Mouse (Mus musculus) retina, postnatal 1 day (tissue): ENCODE results near the gene Ppp1r8.
A peak's percentile ranks its signal among the peaks of the same experiment; 100 is the strongest.
"Not testable (repeated sequence)": the region's sequence is repeated elsewhere in the genome, so short reads cannot be mapped to it uniquely, and the experiment has no call there.

ENCODE experiments used
- DNase-seq: peaks from one replicate; pipeline ENCODE4 v3.0.0-alpha.2; 2012

Ppp1r8 gene

DNA sequence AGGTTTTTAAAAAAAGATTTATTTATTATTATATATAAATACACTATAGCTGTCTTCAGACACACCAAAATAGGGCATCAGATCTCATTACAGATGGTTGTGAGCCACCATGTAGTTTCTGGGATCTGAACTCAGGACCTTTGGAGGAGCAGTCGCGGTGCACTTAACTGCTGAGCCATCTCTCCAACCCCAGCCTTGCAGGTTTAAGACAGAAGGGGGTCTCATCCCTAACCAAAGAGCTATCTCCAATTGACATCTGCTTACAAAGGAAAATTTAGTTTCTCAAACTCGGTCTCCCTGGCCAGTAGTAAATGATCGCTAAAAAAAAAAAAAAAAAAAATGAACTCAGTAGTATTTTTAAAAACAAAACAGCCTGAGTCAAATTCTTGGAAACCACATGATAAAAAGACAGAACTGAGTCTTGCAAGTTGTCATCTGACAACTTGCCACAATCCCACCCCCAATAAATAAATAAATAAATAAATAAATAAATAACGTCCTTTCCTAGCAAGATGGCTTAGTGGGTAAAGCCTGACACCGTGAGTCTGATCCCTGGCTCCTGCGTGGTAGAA, 36.3 kb downstream of the Ppp1r8 start:
- DNase-seq, result no peak

GRCm38 (mm10) chr4:132805599-132806197, 37.3 kb downstream of the Ppp1r8 start:
- DNase-seq, result no peak

DNA sequence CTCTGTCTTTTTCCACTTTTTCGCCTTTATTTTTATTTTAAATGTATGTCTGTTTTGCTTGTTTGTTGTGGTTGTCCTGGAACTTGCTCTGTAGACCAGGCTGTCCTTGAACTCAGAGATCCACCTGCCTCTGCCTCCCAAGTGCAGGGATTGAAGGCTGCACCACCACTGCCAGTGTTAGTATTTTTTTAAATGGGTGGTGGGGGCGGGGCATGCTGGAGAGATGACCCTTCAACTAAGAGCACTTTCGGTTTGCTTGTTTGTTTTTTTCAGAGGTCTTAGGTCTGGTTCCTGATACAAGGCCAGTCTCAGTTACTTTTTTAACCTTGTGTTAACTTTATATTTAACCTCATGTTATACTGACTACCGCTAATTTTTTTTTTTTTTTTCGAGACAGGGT, 37.8 kb downstream of the Ppp1r8 start:
- DNase-seq, result no peak

DNA sequence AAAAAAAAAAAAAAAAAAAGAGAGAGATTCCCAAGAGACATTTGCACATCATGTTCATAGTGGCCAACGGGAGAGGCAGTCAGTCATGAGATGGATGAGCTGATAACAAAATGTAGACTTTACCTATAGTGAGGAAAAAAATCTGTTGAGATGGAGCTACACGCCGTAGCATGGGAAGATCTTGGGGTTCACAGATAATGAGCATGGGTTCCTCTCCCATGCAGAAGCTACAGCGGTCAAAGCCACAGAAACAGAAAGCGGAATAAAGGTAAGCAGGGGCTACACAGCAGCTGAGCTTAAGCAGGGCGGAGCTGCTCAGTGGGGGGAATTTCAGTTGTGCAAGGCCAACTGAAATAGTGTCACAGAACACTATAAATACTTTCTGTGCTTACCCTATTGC, 38.6 kb downstream of the Ppp1r8 start:
- DNase-seq, result no peak

- no peak for DNase-seq
Observed at GRCm38 (mm10) chr4:132803876-132804275, 39.1 kb downstream of the Ppp1r8 start.

- no peak for DNase-seq
Observed at GRCm38 (mm10) chr4:132803212-132803611, 39.8 kb downstream of the Ppp1r8 start.

DNA sequence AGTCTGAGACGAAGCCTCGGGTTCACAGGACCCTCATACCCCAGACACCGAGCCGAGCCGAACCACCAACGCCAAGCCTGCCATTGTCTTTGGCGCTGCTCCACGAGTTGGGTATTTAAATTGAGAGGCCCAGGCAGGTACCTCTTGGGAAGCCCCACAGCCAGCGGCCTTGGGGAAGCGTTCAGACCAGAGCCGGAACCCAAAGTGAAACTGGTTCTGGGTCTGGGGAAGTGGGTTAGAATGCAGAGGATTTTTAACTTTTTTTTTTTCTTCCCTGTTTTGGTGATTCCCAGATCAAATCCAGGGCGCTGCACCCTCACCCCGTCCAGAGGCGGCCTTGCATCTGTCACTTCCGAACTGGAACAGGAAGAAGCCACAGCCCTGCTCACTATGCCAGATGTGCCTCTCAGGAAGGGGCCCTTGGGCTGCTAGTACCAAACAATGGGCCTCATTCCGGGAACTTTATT, 40.8 kb downstream of the Ppp1r8 start:
- no peak for DNase-seq

GRCm38 (mm10) chr4:132801176-132802077, 41.5 kb downstream of the Ppp1r8 start:
- no peak for DNase-seq

DNA sequence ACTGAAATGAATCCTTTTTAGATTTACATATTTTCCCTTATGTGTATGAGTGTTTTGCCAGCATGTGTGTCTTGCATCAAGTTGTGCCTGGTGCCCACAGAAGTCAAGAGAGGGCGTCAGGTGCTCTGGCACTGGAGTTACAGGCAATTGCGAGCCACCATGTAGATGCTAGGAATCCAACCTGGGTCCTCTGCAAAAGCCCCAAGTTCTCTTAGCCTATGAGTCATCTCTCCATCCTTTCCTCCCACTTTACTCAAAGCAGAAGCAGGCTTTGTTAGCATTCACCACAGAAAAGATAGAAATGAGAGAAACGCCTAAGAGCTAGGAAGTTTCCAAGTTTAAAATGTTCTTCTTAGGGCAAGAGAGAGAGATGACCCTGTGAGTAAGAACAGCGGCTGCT, 43.1 kb downstream of the Ppp1r8 start:
- DNase-seq, result no peak

GRCm38 (mm10) chr4:132798666-132799065, 44.3 kb downstream of the Ppp1r8 start:
- not testable (repeated sequence) for DNase-seq

DNA sequence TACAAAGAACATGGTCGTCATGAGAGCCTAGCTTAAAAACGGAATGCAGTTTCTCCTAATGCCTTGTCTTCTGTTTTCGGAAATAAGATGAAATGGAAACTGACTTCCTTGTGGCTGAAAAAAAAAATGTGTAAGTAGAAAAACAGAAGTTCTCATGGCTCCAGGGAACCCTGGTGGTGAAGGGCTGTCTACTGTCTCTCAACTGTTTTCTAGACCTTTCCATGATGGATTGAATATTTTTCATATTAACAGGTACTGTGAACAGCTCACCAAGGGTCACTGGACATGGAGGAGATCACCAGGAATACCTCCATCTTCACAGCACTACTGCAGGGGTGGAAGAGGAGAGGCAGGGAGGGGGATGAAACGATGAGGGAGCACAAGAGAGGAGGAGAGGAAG, 44.9 kb downstream of the Ppp1r8 start:
- DNase-seq, result no peak

DNA sequence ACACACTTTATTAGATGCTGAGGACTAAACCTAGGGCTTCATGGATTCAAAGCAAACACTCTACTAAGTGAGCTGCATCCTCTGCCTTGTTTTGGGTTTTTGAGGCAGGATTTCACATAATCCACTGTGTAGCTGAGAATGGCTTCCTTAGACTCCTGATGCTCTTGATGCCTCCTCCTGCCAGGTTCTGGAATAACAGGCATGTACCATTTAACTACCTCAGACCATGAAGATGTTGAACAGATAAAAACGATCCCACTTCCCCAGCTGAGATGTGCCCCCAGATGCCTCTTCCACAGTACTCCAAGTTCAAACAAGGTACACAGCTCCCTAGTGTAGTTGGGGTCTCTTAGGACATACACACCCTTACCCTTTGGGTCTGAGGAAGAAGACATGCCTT, 45.5 kb downstream of the Ppp1r8 start:
- no peak for DNase-seq

DNA sequence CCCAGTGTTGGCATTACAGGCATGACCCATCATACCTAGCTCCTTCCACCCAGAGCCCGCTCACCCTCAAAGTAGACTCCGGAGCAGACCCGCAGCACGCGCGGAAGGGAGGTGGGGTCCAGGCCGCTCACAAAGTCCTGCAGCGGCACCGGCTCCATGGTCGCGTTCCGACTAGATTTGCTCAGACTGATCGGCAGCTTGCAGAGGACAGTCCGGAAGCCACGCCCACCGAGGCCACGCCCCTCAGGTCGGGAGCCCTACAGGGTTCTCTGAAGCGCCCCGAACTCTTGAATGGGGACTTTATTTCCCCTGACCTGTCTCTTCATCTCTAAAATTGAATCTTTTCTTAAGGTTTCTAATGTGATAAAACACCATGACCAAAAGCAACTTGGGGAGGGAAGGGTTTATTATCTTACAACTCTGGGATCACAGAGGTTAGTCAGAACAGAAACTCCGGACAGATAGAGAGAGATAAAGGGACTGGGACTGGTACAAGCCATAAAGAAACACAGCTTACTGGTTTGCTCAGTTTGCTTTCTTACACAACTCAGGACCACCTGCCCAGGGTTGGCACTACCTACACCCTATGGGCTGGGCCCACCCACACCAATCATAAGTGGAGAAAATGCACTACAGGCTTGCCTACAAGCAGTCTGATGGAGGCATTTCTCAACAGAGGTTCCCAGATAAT, 46.6 kb downstream of the Ppp1r8 start, which contains the start of gene Themis2:
TSS of gene Themis2 (minus strand) at position 192 of the 691 bp plus-strand sequence.
- DNase-seq, result peak; percentile 74

- peak; percentile 6 for DNase-seq
Observed at GRCm38 (mm10) chr4:132795171-132795570, 47.8 kb downstream of the Ppp1r8 start.

GRCm38 (mm10) chr4:132794760-132795159, 48.2 kb downstream of the Ppp1r8 start:
- DNase-seq, result no peak

GRCm38 (mm10) chr4:132794028-132794427, 48.9 kb downstream of the Ppp1r8 start:
- DNase-seq, result no peak

- not testable (repeated sequence) for DNase-seq
Observed at GRCm38 (mm10) chr4:132793322-132794004, 49.5 kb downstream of the Ppp1r8 start.

DNA sequence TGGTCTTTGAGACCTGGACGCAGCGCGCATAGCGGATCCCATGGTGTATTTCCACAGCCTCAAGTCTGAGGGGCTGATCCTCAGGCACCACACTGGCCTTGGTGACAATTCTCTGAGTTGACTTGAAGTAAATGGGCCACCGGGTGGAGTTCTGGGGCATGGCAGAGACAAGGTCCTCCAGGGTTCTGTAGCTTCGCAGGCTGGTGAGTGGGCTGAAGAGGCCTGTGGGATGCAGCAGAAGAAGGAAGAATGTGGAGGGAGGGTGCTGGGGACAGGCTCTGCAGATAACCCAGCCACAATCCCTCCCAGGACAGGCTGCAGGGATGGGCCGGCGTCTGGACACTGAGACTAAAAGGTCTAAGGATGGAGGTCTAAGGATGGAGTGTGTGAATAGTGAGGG, 53.2 kb downstream of the Ppp1r8 start:
- no peak for DNase-seq

GRCm38 (mm10) chr4:132785228-132785627, 57.7 kb downstream of the Ppp1r8 start:
- DNase-seq, result no peak

DNA sequence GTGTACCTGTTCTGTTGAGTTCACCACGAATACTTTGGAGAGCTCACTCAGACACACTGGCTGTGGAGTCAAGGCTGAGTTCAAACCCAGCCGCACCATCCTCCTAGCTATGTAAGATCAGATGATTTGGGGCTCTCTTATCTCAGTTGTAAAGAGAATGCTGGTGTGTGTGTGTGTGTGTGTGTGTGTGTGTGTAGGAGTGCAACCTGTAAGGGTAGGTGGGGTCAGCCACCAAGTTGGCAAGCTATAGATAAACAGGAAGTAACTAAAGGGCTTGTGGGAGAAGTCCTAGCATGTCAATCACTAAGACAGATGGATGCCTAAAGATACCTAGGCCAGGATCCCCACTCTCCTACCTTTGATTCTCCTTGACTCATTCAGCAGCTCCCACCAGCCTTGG, 59.2 kb downstream of the Ppp1r8 start:
- no peak for DNase-seq

DNA sequence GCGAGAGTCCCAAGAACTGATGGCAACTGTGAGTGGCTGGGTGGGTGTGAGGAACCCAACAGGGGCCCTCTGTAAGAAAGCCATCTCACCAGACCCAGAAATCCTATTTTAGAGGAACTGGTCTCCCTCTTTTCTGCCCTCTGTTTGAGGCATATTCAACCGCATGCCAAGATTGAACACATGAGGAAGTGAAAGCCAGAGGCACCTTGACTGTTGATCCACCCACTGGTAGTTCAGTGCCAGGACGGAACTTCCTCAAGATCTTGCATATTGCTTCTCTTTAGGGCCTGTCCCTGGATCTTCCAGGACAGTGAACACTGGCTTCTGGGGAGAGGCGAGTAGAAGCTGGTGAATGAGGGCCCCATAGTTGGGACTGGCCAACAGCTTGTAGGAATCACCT, 62.7 kb downstream of the Ppp1r8 start:
- no peak for DNase-seq

DNA sequence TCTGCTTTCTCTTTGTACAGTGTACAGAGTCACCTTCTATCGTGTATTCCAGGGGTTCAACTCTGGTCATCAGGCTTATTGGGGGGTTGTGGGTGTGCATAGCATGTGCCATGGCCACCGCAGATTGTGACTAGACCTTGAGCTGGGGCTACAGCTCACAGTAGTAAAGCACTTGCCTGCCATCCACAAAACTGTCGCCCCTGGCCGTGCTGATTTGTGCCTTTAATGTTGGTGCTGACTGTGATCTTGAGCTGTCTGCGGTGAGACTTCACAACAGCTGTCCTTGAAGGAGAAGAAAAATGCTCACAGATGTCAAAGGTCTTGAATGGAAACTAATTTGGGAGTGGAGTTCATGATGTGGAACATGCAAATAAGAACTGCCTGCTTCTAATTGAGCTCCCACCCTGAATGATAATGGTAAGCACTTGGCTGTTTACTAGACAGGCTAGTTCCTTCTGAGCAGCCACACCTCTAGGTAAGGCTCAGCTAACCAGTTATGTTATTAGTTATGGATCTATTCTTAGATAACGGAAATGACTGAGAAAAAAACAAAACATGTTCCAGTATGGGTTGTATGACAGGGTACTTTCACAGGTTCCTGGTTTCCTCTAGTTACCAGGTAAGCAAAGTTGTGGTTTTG, 64.3 kb downstream of the Ppp1r8 start:
- DNase-seq, result no peak
